ENCODE assay signal across 9 mouse cellular contexts in genomic region chr6:72658006-72658405, GRCm38 (mm10). TPM values are rescaled to one million over a fixed set of nuclear protein-coding genes. Genes with fewer than 3 reads are reported as not detected.
DNase-seq lines count a peak whose midpoint lies in the region; ATAC-seq and TF ChIP-seq lines count a peak whose summit lies in the region.
"Had no signal": no experiment of that assay in that cellular context is flagged by ENCODE, and none has a peak within 500 bp of the region (broad histone marks: within the 10 kb centered on the region; RNA-seq: fewer than 3 reads in every experiment).

No protein-coding gene starts in this region.

- no peak overlapping the region for H3K4me3 ChIP-seq in gastrocnemius, adult 2 months
- no peak overlapping the region for H3K4me3 ChIP-seq in neural tube, embryonic 11.5 days (ENCODE audit: low read depth, low read length)
- H3K4me3 ChIP-seq: limb, embryonic 12.5 days had no signal

- peak; percentile 81 for TF ChIP-seq CTCF in gastrocnemius, adult 2 months (IDR thresholded peaks at IDR 0.05)

- H3K4me1 ChIP-seq in neural tube, embryonic 11.5 days (ENCODE audit: control insufficient read depth, insufficient read depth, low read length): 0 out of 2 replicates have a peak, but pooled peaks cover 3% of the 10 kb centered on the region

- 61% methylated on average over 3 of the region's 3 CpGs for WGBS in neural tube, embryonic 11.5 days

- ATAC-seq in neural tube, embryonic 11.5 days (ENCODE audit: insufficient read depth, low FRiP score, low TSS enrichment): no peak

- no peak for DNase-seq in gastrocnemius, adult 2 months
- DNase-seq in gastrocnemius, postnatal 36 days: no peak
- peak; percentile 29 for DNase-seq in neural tube, embryonic 11.5 days (ENCODE audit: low spot score)
- DNase-seq in neural tube, embryonic 10.5 days (ENCODE audit: extremely low spot score, low spot score): no peak
- DNase-seq in c-Kit-negative CD71-positive TER-119-positive erythroid progenitor cells, embryonic 14.5 days (ENCODE audit: low read depth, low spot score): peak; percentile 22
- DNase-seq in thymus, postnatal 4 days: peak; percentile 59
- no peak for DNase-seq in cerebellum, postnatal 25 days
- no peak for DNase-seq in right cerebral cortex, postnatal 4 days

- peak overlapping the region; percentile 46 for H3K27ac ChIP-seq in gastrocnemius, adult 2 months
- no peak overlapping the region for H3K27ac ChIP-seq in neural tube, embryonic 11.5 days (ENCODE audit: low read depth, low read length)

- H3K27me3 ChIP-seq in neural tube, embryonic 11.5 days (ENCODE audit: control insufficient read depth, insufficient read depth, low read length): no peaks in the 10 kb centered on the region
- H3K27me3 ChIP-seq: limb, embryonic 12.5 days had no signal

- H3K9me3 ChIP-seq in neural tube, embryonic 11.5 days (ENCODE audit: control insufficient read depth, low read length): no peaks in the 10 kb centered on the region
- H3K9me3 ChIP-seq: limb, embryonic 12.5 days had no signal

- no peak overlapping the region for H3K9ac ChIP-seq in neural tube, embryonic 11.5 days (ENCODE audit: low read length)
- H3K9ac ChIP-seq: limb, embryonic 12.5 days had no signal

- no peak overlapping the region for H3K4me2 ChIP-seq in neural tube, embryonic 11.5 days (ENCODE audit: low read depth)
- H3K4me2 ChIP-seq: limb, embryonic 12.5 days had no signal

- intact Hi-C loops in gastrocnemius, adult 2 months (cut with DNase I): loop anchor here (2.0 kb wide), 1 partner anchor 21 kb away; no protein-coding TSS in a partner anchor
- intact Hi-C loops in gastrocnemius, postnatal 36 days (cut with DNase I): no loop called here

- no peaks in the 10 kb centered on the region for H3K36me3 ChIP-seq in neural tube, embryonic 11.5 days (ENCODE audit: control insufficient read depth, insufficient read depth, low read length)
- H3K36me3 ChIP-seq: limb, embryonic 12.5 days had no signal

RNA-seq across cellular contexts. Expression of gene Tgoln1, which starts 41.2 kb away (rescaled TPM):
- 10 to 100 TPM; 23.2 to 29.0 TPM for total RNA-seq in gastrocnemius, adult 2 months (2021)
- 10 to 100 TPM; 21.8 to 22.1 TPM for total RNA-seq in gastrocnemius, postnatal 36 days (2021)
- 43.3 and 44.1 TPM in 2 replicates for polyA plus RNA-seq in neural tube, embryonic 11.5 days (2014; fragmentation: Nextera tagmentation; extraction: Ambion mirVana)

RNA-seq across cellular contexts. Expression of gene Retsat, which starts 59.7 kb away (rescaled TPM):
- total RNA-seq in gastrocnemius, adult 2 months (2021): 10 to 100 TPM; 56.1 to 98.6 TPM
- 10 to 100 TPM; 70.2 to 71.6 TPM for total RNA-seq in gastrocnemius, postnatal 36 days (2021)
- polyA plus RNA-seq in neural tube, embryonic 11.5 days (2014; fragmentation: Nextera tagmentation; extraction: Ambion mirVana): 7.1 and 7.7 TPM in 2 replicates

RNA-seq across cellular contexts. Expression of gene Elmod3, which starts 59.8 kb away (rescaled TPM):
- 1 to 10 TPM; 7.7 to 9.8 TPM for total RNA-seq in gastrocnemius, adult 2 months (2021)
- total RNA-seq in gastrocnemius, postnatal 36 days (2021): 1 to 10 TPM; 6.1 to 9.5 TPM
- 16.5 and 17.0 TPM in 2 replicates for polyA plus RNA-seq in neural tube, embryonic 11.5 days (2014; fragmentation: Nextera tagmentation; extraction: Ambion mirVana)

Comparison
In these comparisons a context has a peak if more than half of its experiments do, and no peak if none do; other contexts are left out.
1. DNase-seq: peak in neural tube, embryonic 11.5 days (single experiment), c-Kit-negative CD71-positive TER-119-positive erythroid progenitor cells, embryonic 14.5 days (single experiment) and thymus, postnatal 4 days (single experiment); none in gastrocnemius, adult 2 months (single experiment), gastrocnemius, postnatal 36 days (0 of 2), neural tube, embryonic 10.5 days (single experiment), cerebellum, postnatal 25 days (0 of 2) and right cerebral cortex, postnatal 4 days (single experiment).